Mouse (Mus musculus): ENCODE measurements around the gene Cpb1.

GRCm38 (mm10) chr3:20294542-20295348, 19.2 kb upstream of the Cpb1 start:
- TF ChIP-seq ZNF384 (IDR thresholded peaks at IDR 0.05; ENCODE audit: low read depth, low read length) (no peak), MAFK (IDR thresholded peaks at IDR 0.05; ENCODE audit: insufficient read depth, low read depth, low read length) (no peak), CHD2 (IDR thresholded peaks at IDR 0.05; ENCODE audit: low read depth, low read length) (no peak), HCFC1 (IDR thresholded peaks at IDR 0.05; ENCODE audit: borderline replicate concordance, insufficient read depth, low read length) (no peak)
